Mouse (Mus musculus) cerebral cortex, adult 2 months (tissue): Measurements from ENCODE around the gene Atp6v1f.

Experiments used
- WGBS: fragments of 180-500 bp; shearing (Covaris S2); methylation state at CpG from one replicate; pipeline ENCODE4 v1.1.7; 2018; 5-methylcytosine and 5-hydroxymethylcytosine counted together

Atp6v1f gene

DNA sequence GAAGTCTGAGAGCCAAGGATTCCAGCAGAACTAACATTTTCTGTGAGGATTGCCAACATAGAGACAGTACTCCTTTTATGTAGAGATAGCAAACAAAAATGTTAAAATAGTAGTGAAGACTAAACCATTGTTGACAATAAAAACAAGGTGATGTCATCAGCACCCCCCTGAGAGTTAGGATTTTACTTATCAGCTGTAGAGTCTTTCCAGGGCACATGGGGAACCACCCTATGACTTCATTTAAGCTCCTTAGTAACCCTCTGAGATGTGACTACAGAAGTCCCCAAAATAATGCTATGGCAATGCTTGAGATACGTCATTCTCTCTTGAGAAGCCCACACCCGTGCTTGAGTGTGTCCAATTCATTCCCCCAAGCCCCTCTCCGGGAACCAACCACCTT lies 4.1 kb upstream of the Atp6v1f start:
- 89% methylated on average over 3 of the region's 3 CpGs for WGBS

DNA sequence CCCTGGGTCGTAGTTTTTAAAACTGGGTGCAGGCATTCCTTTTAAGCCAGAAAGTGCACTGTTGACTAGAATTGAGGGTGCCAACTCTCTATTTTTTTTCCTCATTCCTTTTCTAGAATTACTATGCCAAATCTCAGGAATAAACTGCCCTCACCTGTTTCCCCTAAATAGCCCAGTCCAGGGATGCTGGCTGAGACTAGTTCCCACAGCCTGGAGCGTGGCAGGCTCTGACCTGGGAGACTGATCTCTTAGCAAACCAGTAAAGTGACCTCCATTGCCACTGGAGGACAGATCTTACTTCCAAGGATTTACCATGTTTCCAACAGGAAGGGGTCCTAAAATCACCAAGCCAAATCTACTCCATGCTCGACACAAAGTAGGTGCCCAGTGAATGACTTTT lies 1.3 kb downstream of the Atp6v1f start:
- WGBS, result 84% methylated on average over 3 of the region's 3 CpGs

DNA sequence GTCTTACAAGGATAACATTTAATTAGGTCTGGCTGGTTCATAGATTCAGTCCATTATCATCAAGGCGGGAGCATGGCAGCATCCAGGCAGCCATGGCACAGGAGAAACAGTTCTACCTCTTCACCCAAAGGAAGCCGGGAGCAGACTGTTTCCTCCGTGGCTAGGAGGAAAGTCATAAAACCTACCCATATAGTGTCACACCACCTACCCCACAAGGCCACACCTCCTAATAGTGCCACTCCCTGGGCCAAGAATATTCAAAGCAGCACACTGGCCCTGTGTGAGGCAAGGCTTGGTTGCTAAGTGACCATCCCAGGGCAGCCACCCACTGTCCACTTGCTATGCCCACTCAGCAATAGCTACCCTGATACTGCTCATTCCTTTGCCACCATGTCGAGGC lies 3.6 kb downstream of the Atp6v1f start, which contains the start of gene Atp6v1fnb:
Atp6v1fnb (plus strand) TSS at position 301 of the 400 bp plus-strand sequence.
- 95% methylated on average over 4 of the region's 4 CpGs for WGBS

DNA sequence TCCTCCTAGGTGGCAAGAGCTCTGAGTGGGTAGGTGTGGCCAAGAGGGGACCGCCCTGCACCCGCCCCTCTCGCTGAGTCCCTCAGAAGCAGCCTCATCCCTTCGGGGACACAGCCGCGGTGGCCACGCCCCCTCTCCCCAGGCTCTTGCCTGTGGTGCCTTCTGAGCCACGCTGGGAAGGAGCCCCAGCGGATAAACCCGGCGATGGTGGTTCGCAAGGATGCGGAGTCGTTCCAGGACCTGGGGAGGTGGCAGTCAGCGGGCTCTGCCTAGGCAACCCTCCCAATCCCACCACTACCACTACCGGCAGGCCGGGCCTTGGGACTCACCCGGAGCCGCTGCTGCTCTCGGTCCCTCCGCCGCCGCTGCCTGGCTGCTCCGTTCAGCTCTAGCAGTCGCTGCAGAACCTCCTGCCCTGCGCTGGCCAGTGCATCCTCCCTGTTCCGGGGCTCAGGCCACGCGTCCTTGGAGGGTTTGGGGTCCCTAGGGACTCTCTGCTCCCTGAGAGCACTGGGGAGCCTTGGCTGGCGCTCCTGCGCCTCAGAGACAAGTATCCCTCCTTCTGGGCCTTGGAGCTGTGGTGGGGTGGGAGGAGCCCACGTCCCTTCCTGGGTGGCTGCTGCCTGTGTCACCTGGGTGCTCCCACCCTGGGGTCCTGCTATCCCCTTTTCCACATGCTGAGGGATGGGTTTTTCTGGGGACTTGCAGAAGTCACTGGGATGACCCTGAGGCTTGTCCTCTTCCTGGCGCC lies 6.6 kb downstream of the Atp6v1f start:
- 7% methylated on average over 33 of the region's 33 CpGs for WGBS

DNA sequence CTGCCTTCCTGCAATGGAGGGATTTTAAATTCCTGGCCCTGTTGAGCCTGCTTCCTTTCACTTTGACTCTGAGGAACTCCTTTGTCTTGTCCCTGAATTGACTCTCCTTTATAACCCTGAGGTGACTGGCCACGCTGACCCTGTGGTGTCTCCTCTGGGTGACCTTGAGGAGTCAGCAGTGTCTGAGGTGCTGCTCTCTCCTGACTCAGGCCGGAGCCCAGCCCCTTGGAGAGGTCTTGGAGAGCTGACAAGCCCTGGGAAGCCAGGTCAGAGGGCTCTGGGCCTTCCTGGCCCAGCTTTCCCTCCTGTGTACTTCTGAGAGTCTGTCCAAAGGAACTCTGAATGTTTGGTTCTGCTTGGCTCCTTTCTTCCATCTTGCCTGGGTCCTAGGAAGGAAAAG lies 7.2 kb downstream of the Atp6v1f start:
- 74% methylated on average over 2 of the region's 2 CpGs for WGBS

DNA sequence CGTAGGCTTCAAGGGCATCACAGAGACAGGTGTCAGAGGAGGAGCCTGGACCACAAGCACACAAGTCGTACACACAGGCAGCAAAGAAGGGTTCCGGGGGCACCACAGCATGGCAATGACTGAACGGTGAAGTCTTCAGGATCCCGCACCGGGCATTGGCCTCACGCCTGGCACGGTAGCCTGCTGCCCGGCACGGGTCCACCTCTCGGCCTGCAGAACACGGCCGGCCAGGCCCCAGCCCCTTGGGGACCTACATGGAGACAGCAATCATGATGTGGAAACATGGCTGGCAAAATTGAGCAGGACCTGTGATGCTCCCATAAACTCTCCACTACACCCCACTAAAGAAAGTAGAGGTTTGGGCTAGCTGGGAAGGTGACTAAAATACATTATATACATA lies 15.2 kb downstream of the Atp6v1f start:
- 95% methylated on average over 13 of the region's 13 CpGs for WGBS

DNA sequence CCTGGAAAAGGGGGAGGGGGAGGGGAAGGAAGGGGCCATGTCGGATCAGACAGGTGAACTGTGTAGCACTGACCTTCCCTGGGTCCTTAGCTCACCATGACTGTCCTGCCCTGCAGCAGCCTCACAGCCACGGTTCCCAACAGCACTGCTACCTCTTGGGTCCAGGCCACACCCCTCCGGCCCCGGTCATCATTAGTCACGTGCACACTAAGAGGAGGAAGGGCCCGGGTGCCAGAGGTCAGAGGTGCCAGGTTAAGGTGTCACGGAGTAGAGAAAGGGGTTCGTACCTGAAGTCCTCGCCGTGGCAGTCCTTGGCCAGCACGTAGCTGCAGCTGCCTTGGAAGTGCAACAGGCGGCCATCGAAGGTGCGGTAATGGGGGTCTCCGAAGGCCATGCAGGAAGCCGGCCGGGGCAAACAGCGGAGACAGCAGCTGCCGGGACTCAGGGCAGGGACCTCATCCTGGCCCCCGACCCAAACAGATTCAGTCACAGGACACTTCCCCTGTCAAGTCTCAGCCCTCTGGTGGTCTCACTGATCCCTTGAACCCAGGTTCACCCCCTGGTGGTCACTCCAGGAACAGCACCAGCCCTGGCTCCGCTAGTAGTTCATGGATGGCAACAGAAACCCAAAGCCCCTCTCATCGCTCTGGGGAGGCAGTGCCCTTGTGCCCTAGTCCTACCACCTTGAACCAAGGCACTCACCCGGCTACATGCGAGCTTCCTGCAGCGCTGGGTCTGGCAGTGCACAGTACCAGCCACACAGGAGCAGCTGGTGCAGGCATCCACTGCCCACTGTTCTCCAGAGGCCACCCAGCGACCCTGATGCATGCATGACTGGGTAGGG lies 17.4 kb downstream of the Atp6v1f start:
- WGBS, result 25% methylated on average over 26 of the region's 26 CpGs

DNA sequence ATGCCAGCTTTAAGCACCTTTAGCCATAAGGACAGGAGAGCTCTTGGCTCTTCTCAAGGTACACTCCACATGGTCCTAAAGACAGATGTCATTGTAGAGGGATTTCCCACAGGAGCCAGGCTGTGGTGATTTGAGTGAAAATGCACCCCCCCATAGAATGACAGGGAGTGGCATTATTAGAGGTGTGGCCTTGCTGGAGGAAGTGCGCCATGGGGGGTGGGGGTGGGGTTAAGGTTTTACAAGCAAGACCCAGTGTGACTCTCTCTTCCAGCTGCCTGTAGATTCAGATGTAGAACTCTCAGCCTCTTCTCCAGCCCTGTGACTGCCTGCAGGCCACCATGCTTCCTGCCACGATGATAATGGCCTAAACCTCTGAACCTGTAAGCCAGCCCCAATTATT lies 18.4 kb downstream of the Atp6v1f start:
- WGBS, result 69% methylated on average over 2 of the region's 2 CpGs

DNA sequence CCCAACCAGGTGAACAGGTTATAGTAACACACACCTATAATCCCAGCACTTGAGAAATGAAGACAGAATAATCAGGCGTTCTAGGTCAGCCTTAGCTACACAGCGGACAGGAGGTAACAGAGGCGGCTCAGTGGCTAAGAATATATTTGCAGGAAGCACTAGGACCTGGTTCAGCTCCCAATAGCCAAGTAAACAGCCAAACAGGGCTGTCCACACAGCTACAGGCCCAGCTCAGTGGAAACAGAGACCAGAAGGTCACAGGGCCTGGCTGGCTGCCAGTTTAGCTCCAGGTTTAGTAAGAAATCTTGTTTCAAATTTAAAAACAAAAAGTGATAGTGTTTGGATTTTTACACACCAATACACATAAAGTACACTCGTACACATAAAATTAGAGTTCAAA lies 26.6 kb downstream of the Atp6v1f start:
- WGBS, result 75% methylated on average over 4 of the region's 4 CpGs

DNA sequence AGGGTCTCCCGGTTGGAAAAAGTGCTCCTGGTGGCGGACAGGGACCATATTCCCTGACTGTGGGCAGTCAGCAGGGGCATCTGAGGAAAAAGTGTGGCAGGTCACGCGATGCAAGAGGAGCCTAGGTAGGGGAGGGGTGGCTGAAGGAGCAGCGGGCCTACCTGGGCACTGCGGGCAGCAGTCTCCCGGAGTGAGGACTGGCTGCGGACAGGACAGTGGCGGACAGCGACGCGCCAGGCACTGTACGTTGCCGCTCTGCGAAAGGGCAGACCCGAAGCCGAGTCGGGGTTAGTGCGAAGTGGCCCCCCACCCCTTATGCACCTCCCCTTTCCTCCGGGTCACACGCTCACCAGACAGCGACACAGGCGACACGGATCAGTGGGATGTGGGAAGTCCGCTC lies 28.8 kb downstream of the Atp6v1f start:
- WGBS, result 33% methylated on average over 25 of the region's 25 CpGs

DNA sequence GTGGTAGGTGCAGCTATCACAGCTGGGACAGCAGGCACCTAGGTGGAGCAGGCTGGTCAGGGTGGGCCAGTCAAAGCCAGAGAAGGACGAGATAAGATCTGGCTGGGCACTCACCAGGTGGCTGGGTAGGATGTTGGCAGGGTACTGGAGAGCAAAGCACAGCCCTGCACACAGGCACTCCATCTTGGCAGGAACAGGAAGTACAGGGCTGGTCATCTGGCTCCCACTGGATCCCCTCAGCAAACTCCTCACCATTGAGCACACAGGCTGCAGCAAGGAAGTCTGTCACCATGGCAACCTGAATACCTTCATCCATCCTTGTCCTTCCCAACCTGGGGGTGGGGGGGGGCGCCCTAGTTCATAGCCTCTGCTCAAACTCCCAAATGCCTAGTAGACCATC lies 30.3 kb downstream of the Atp6v1f start:
- 68% methylated on average over 2 of the region's 2 CpGs for WGBS

DNA sequence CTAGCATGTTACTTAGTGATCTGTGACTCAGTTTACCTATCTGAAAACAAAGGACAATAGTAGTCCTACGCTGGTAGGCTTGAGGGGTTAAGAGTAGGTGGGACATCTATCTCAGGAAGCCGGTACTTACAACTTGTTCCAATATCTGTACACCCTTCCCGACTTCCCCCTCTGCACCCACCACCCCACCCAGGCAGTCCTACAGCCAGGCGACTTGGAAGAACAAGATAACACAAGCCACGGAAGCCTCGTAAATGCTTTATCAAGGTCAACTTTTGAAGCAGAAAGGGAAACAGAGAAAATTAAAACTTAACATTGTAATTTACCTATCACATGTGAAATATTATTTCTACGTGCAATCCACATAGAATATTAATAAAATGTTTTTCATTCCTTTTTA lies 32.7 kb downstream of the Atp6v1f start:
- 95% methylated on average over 7 of the region's 7 CpGs for WGBS

DNA sequence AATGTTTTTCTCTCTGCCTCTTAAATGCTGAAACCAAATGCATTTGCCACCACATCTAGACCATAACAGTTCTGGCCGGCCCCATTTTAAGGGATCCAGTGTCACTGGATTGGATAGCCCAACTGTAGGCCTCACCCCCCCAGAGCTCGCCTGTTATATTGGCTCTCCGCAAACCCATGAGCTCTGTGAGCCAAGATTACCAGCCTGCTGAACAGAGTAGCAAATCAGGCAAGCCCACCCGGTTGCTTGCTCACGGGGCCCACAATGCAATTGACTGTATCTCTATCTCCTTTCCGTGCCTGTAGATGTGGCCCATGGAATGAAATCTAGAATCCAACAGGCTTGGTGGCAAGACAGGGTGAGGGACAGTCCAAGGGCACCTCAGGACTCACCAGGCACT lies 33.3 kb downstream of the Atp6v1f start:
- WGBS, result 96% methylated on average over 6 of the region's 6 CpGs

DNA sequence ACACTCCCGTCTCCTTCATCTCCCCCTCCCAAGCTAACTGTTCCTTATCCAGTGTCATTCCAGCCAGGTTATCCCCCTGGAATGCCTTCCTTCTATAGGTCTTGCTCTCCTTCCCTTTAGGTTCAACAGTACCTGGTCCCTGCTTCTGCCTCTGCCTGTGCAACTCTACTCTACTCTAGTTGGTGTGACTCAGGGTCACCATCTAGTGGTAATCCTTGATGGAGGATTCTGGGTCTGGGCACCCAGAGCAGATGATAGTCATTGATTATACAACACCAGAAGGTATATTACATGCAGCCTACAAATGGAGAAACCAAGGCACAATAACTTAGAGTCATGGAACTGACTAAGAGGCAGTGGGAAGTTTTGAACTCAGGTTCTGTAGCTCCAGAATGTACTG lies 34.1 kb downstream of the Atp6v1f start:
- WGBS, result 100% methylated on average over 1 of the region's 1 CpGs

DNA sequence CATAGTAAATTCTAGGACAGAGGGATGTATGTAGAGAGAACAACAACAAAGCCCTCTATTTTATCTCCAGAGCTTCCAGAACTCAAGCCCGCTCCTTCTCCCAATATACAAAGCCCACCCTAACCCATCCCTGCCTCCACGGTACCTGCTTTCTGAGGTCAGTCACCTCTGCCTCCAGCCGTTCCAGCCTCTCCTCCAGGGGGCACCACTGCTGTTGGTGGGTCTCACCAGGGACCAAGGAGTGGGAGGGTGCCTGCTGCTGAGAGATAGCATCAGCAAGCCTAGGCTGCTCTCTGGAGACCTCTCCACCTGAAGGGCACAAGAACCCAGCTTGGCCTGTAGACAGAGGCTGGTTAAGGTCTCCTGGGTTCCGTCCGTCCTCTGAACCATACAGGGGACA lies 38.0 kb downstream of the Atp6v1f start:
- 90% methylated on average over 5 of the region's 5 CpGs for WGBS

DNA sequence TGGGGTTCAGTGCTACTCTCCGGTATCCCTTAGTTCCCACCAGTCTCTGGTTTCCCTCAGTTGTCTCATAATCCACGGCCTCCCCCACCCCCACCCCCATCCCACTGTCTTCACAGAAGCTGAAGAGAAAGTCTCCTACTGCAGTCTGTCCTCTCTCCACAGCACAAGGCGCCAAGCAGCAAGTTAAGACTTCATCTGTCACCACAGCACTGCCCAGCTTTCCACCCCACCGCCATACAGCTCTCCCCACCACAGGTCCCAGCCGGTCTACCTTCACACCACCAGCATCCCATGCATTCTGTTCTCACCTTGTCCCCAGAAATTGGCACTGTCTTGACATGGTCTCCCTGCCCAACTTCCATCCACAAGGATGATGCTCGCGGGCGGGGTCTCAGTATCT lies 39.3 kb downstream of the Atp6v1f start:
- WGBS, result 28% methylated on average over 8 of the region's 8 CpGs

DNA sequence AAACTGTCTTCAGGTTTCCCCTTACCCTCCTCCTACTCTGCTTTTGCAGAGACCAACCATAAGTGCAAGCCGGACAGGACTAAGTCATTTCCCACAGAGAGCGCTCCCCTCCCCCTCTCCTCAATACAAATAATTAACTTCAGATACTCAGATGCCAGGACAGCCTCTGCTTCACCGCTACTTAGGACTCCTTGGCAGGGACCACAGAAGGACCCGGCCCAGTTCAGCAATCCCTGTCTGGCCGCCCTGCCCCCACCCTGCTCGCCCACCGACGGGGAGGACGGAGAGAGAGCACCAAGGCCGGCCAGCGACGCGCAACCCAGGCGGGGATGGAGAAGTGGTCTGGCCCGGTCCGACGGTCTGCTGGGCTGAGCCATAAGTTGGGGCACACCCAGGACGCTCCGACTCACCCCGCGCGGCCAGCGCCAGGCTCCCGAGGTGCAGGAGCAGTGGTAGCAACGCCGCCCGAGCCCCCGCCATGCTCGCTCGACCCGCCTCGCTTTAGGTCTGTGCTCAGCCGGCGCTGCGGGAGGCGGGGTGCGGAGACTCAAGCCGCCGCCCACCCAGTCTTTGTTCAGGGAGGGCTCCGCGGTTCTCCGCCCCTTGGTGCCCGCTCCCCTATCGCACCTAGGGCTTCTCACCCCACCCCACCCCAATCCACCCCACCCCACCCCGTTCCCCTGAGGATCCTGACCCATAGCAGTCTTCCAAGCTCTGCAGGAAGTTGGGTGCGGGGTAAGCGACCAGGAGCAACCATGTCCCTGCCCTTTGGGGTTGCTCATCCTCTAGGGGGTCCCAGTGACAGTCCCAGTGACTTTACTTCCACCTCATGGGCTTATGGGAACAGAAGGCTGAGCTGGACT lies 40.2 kb downstream of the Atp6v1f start, which contains the start of gene Kcp:
Kcp (minus strand) TSS at position 506 of the 863 bp plus-strand sequence.
- WGBS, result 3% methylated on average over 47 of the region's 47 CpGs

DNA sequence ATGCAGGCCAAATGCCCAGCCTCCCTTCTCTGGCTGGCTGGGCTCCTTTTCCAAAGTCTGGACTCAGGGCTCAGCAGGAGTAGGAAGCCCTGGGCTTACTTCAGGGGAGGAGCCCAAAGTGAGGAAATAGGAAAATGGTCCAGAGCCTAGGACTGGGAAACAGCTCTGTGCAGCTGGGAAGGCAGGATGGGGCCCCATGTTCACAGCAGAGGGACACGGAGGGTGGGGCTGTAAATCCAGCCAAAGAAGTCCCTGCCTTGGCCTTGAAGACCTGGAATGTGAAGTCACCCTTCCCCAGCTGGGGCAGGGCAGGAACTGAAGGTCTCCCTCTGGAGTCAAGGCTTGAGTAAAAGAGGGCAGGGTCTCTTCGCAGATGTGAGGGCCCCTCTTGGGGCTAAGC lies 41.6 kb downstream of the Atp6v1f start:
- 61% methylated on average over 2 of the region's 2 CpGs for WGBS

DNA sequence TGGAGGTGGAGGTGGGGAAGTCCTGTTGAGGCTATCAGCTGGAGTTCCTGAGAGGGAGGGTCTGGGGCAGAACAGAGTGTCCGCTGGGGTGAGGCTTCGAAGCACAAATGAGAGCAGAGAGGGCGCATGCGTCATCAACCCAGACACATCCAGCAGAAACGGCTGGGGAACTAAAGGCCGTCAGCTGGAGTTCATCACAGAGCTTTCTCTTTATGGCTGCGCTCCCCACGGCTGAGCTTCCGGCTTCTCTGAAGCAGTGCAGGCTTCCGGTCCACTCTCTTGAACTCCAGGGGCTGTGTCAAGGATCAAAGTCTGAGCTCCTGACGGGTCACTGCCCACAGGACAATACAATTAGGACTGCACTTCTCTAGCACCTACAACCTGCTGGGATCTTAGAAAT lies 45.8 kb downstream of the Atp6v1f start:
- 7% methylated on average over 11 of the region's 11 CpGs for WGBS

DNA sequence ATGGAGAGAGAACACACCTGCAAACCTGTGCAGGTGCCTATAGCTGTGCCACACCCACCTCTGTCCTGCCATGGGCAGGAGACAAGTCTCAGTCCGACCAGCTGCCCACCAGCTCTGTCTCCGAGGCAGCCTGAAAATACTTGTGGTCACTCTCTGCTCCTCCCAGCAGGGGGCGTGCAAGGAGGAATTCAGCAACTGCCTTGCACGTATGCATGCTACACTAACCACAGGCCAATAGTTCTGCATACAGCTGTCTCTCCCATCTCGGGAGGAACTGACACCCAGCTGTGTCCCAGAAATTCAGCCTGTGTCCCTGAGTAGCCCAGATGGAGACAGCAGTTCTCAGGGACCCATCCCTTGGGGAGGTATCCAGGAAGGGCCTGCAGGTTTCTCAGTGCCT lies 49.6 kb downstream of the Atp6v1f start:
- WGBS, result 4% methylated on average over 5 of the region's 5 CpGs
